Mouse (Mus musculus): ENCODE data around the gene 1190002N15Rik. TPM values are rescaled to one million over a fixed set of nuclear protein-coding genes. Genes with fewer than 3 reads are reported as not detected.
A peak's percentile ranks its signal among the peaks of the same experiment; 100 is the strongest.

1190002N15Rik gene
- polyA plus RNA-seq (2015; fragmentation: Nextera tagmentation; extraction: Ambion mirVana), result 4.3 and 4.4 TPM in 2 replicates

- Histone ChIP-seq H3K4me3 (peak within 1 kb of the TSS; percentile 80), H3K4me2 (peak within 1 kb of the TSS; percentile 88), H3K36me3 (ENCODE audit: poor library complexity, severe bottlenecking) (no peaks in the 10 kb centered on the region), H3K9me3 (replicated peaks) (no peaks in the 10 kb centered on the region), H3K27ac (peak within 1 kb of the TSS; percentile 93), H3K4me1 (peaks cover 41% of the 10 kb centered on the region), H3K27me3 (no peaks in the 10 kb centered on the region), H3K9ac (peak within 1 kb of the TSS; percentile 86)
- ATAC-seq, result peak; percentile 93
- WGBS, result under 1% methylated on average over 67 of the region's 104 CpGs
Observed at GRCm38 (mm10) chr9:94537970-94538822, at the start of gene 1190002N15Rik. Gene 1190002N15Rik, minus strand, starts transcription at chr9:94538081.

- H3K27me3 ChIP-seq, result no peaks in the 10 kb centered on the region
- H3K4me1 ChIP-seq, result no peaks in the 10 kb centered on the region
- H3K27ac ChIP-seq, result no peak overlapping the region
- 41% methylated on average over 8 of the region's 8 CpGs for WGBS
- H3K36me3 ChIP-seq (ENCODE audit: poor library complexity, severe bottlenecking), result no peaks in the 10 kb centered on the region
- no peak overlapping the region for H3K9ac ChIP-seq
- no peak overlapping the region for H3K4me3 ChIP-seq
- H3K4me2 ChIP-seq, result no peak overlapping the region
- ATAC-seq, result no peak; the same call in 1 of the 2 replicates
- no peaks in the 10 kb centered on the region for H3K9me3 ChIP-seq (replicated peaks)
Observed at GRCm38 (mm10) chr9:94582309-94582708, 44.4 kb upstream of the 1190002N15Rik start.

- WGBS, result 90% methylated on average over 4 of the region's 4 CpGs
- Histone ChIP-seq H3K9ac (no peak overlapping the region), H3K9me3 (replicated peaks) (no peaks in the 10 kb centered on the region), H3K27me3 (no peaks in the 10 kb centered on the region), H3K4me2 (no peak overlapping the region), H3K4me3 (no peak overlapping the region), H3K36me3 (ENCODE audit: poor library complexity, severe bottlenecking) (no peaks in the 10 kb centered on the region), H3K4me1 (no peaks in the 10 kb centered on the region), H3K27ac (no peak overlapping the region)
- ATAC-seq, result no peak
Observed at GRCm38 (mm10) chr9:94581661-94582060, 43.8 kb upstream of the 1190002N15Rik start.

GRCm38 (mm10) chr9:94580071-94580737 lies 42.3 kb upstream of the 1190002N15Rik start:
- H3K4me1 ChIP-seq, result no peaks in the 10 kb centered on the region
- no peak overlapping the region for H3K4me3 ChIP-seq
- no peak overlapping the region for H3K9ac ChIP-seq
- no peak overlapping the region for H3K27ac ChIP-seq
- no peaks in the 10 kb centered on the region for H3K27me3 ChIP-seq
- no peaks in the 10 kb centered on the region for H3K36me3 ChIP-seq (ENCODE audit: poor library complexity, severe bottlenecking)
- WGBS, result 89% methylated on average over 3 of the region's 3 CpGs
- no peak overlapping the region for H3K4me2 ChIP-seq
- no peak for ATAC-seq
- no peaks in the 10 kb centered on the region for H3K9me3 ChIP-seq (replicated peaks)

GRCm38 (mm10) chr9:94571802-94572201 lies 33.9 kb upstream of the 1190002N15Rik start:
- H3K4me3 ChIP-seq, result no peak overlapping the region
- ATAC-seq, result no peak
- no peaks in the 10 kb centered on the region for H3K9me3 ChIP-seq (replicated peaks)
- H3K27me3 ChIP-seq, result no peaks in the 10 kb centered on the region
- H3K27ac ChIP-seq, result no peak overlapping the region
- no peaks in the 10 kb centered on the region for H3K4me1 ChIP-seq
- WGBS, result 70% methylated on average over 1 of the region's 1 CpGs
- H3K9ac ChIP-seq, result no peak overlapping the region
- no peak overlapping the region for H3K4me2 ChIP-seq
- no peaks in the 10 kb centered on the region for H3K36me3 ChIP-seq (ENCODE audit: poor library complexity, severe bottlenecking)

- 82% methylated on average over 3 of the region's 3 CpGs for WGBS
- Histone ChIP-seq H3K4me2 (no peak overlapping the region), H3K4me3 (no peak overlapping the region), H3K9me3 (replicated peaks) (no peaks in the 10 kb centered on the region), H3K27me3 (no peaks in the 10 kb centered on the region), H3K27ac (no peak overlapping the region), H3K36me3 (ENCODE audit: poor library complexity, severe bottlenecking) (no peaks in the 10 kb centered on the region), H3K4me1 (no peaks in the 10 kb centered on the region), H3K9ac (no peak overlapping the region)
- no peak for ATAC-seq
Observed at GRCm38 (mm10) chr9:94568386-94568785, 30.5 kb upstream of the 1190002N15Rik start.

GRCm38 (mm10) chr9:94567722-94568314 lies 29.9 kb upstream of the 1190002N15Rik start:
- Histone ChIP-seq H3K27me3 (no peaks in the 10 kb centered on the region), H3K9ac (no peak overlapping the region), H3K4me2 (no peak overlapping the region), H3K4me1 (no peaks in the 10 kb centered on the region), H3K4me3 (no peak overlapping the region), H3K27ac (no peak overlapping the region), H3K9me3 (replicated peaks) (no peaks in the 10 kb centered on the region), H3K36me3 (ENCODE audit: poor library complexity, severe bottlenecking) (no peaks in the 10 kb centered on the region)
- 86% methylated on average over 5 of the region's 5 CpGs for WGBS
- no peak for ATAC-seq

GRCm38 (mm10) chr9:94556776-94557514 lies 19.1 kb upstream of the 1190002N15Rik start:
- Histone ChIP-seq H3K36me3 (ENCODE audit: poor library complexity, severe bottlenecking) (no peaks in the 10 kb centered on the region), H3K4me2 (no peak overlapping the region), H3K4me3 (no peak overlapping the region), H3K27me3 (no peaks in the 10 kb centered on the region), H3K27ac (no peak overlapping the region), H3K9ac (no peak overlapping the region), H3K9me3 (replicated peaks) (no peaks in the 10 kb centered on the region), H3K4me1 (no peaks in the 10 kb centered on the region)
- no peak for ATAC-seq
- 81% methylated on average over 6 of the region's 6 CpGs for WGBS

- Histone ChIP-seq H3K9me3 (replicated peaks) (no peaks in the 10 kb centered on the region), H3K36me3 (ENCODE audit: poor library complexity, severe bottlenecking) (no peaks in the 10 kb centered on the region), H3K4me2 (no peak overlapping the region), H3K4me1 (no peaks in the 10 kb centered on the region), H3K9ac (no peak overlapping the region), H3K27ac (no peak overlapping the region), H3K27me3 (no peaks in the 10 kb centered on the region), H3K4me3 (no peak overlapping the region)
- no peak for ATAC-seq
Observed at GRCm38 (mm10) chr9:94556249-94556648, 18.4 kb upstream of the 1190002N15Rik start.

GRCm38 (mm10) chr9:94550493-94551095 lies 12.7 kb upstream of the 1190002N15Rik start:
- Histone ChIP-seq H3K4me2 (no peak overlapping the region), H3K36me3 (ENCODE audit: poor library complexity, severe bottlenecking) (no peaks in the 10 kb centered on the region), H3K27me3 (no peaks in the 10 kb centered on the region), H3K4me1 (no peaks in the 10 kb centered on the region), H3K27ac (no peak overlapping the region), H3K9me3 (replicated peaks) (no peaks in the 10 kb centered on the region), H3K9ac (no peak overlapping the region), H3K4me3 (no peak overlapping the region)
- ATAC-seq, result no peak
- WGBS, result 92% methylated on average over 2 of the region's 2 CpGs

GRCm38 (mm10) chr9:94543881-94544280 lies 6.0 kb upstream of the 1190002N15Rik start:
- H3K4me2 ChIP-seq, result no peak overlapping the region
- no peaks in the 10 kb centered on the region for H3K9me3 ChIP-seq (replicated peaks)
- H3K4me3 ChIP-seq, result no peak overlapping the region
- no peak overlapping the region for H3K9ac ChIP-seq
- ATAC-seq, result no peak
- H3K4me1 ChIP-seq, result peaks cover 10% of the 10 kb centered on the region; the same call in 1 of the 2 replicates
- no peaks in the 10 kb centered on the region for H3K36me3 ChIP-seq (ENCODE audit: poor library complexity, severe bottlenecking)
- no peak overlapping the region for H3K27ac ChIP-seq
- WGBS, result 92% methylated on average over 4 of the region's 4 CpGs
- H3K27me3 ChIP-seq, result no peaks in the 10 kb centered on the region

Measured in forebrain, embryonic 13.5 days (tissue).